Mouse (Mus musculus): ENCODE measurements around the gene Cd151.

The Cd151 gene

GRCm38 (mm10) chr7:141467230-141468030 is at the start of gene Cd151:
Gene Cd151 (plus strand): TSS chr7:141467392.
- DNase-seq (ENCODE audit: low spot score in 2 of 2): no peak

GRCm38 (mm10) chr7:141417731-141418681 is 49.2 kb upstream of the Cd151 start:
- DNase-seq (ENCODE audit: low spot score in 2 of 2): no peak

DNA sequence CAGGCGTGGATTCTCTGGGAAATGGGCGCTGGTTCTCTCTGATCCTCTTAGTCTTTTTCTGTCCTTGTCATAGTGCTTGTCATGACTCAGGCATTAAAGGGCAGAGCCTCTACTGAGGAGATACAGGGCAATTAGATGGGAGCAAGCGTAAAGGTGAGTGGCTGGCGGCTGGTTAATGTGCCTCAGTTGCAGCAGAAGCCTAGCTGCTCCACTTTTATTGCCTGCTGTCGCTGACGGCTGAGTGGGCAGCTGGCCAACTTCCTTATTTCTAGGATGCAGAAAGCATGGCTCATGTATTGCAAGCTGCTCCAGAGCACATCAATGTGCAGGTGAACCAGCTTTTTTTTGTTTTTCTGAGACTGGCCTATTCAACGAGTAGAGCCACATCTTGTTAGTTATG is 48.2 kb upstream of the Cd151 start:
- DNase-seq (ENCODE audit: low spot score in 2 of 2): no peak

DNA sequence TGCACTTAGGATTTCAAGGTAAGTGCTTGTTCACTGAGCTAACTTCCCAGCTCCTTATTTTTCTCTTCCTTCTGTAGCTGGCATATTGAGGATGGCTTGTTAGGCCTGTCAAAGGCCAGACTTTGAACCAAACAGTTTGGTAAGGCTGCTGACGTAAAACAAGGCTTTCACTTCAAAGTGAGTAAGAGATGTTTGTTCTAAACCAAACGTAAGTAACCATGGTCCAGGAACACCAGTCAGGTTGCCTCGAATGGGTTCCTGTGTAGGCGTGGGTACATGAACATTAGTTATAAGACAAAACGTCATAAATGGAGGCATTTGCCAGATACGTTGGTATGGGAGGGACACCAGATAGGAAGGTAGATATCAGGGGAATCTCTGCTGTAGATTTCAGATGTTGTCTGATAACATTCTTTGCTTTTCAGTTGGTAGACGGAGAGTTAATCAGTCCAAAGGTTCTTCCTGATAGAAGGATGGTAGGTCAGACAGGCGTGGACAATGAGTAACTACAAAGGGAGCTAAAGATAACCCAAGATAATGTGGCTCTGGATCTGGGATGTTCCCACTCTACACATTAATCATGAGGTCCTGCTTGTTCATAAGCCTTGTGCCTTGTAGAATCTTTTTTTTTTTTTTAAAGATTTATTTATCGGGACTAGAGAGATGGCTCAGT is 47.0 kb upstream of the Cd151 start:
- no peak for DNase-seq (ENCODE audit: low spot score in 2 of 2)

GRCm38 (mm10) chr7:141423811-141424210 is 43.4 kb upstream of the Cd151 start:
- no peak for DNase-seq (ENCODE audit: low spot score in 2 of 2)

DNA sequence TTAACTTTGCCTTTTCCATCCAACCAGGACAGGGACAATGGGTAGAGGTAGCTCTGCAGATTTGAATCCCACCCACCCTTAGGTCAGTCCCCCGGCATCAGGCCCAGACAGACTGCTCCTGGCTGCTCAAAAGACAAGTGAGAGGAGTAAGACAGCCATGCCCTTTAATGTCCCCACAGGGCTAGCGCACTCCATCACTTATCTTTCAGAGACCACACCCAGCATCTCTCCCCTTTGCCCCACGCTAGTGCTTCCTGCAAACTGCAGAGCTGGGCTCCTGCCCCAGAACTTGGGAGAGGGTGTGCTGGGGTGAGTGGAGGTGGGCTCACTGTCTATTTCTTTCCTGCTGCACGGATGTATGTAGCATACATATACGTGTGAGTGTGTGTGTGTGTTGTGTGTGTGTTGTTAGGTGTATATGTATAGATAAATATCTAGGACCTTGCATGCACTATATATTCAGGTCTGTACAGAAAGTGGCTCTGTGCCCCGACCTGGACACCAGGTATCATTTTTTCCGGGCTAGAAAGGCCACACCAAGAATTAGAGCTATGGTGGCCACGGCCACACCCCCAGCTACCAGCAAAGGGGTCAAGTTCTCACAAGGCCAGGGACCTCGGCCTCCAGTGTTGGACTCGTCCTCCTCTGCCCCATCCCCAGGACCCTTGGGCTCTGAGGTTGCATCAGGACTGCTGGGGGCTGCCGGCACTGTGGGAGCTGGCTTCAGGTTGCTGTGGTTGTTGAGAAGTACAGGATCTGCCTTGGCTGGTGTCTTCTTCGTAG is 40.1 kb upstream of the Cd151 start:
- DNase-seq (ENCODE audit: low spot score in 2 of 2): no peak

DNA sequence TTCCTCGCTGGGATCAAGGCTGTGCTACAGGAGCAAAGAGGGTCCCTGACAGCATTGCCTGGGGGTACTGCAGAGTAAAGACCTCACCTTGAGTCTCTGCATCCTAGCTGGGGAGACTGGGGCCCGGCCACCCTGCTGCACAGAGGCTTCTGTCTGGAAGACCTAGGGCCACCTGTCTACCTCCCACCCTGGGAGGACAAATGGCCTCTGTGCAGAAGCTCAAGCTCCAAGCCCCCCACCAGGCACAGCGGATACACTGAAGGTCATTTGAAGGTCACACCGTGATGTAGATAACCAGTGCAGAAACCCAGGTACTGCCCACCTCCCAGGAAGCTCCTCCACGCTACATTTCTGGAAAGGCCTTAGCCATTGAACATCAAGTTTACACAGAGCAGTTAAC is 38.5 kb upstream of the Cd151 start:
- DNase-seq (ENCODE audit: low spot score in 2 of 2): no peak

DNA sequence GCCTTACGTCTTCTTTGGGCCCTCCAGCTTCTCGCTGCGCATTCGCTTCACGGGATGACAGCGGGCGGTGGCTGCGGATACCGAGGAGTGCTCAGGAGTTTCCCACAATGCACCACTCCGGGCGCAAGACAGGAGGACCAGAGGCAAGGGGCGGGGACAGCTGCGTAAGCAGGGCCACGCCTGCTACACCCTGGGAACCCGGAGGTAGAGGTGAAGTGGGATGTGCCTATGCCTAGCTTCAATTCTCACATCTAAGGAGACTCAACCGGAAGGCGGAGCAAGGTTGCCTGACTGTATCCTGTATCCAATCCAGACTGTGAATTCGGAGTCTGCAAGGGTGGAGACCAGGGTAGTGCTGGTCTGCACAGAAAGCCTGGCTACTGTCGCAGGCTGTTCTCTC is 37.9 kb upstream of the Cd151 start, which contains the start of gene Cend1:
Gene Cend1, minus strand, starts transcription at position 182 of the 400 bp plus-strand sequence.
- peak; percentile 73 to 79 for DNase-seq (ENCODE audit: low spot score in 2 of 2)

DNA sequence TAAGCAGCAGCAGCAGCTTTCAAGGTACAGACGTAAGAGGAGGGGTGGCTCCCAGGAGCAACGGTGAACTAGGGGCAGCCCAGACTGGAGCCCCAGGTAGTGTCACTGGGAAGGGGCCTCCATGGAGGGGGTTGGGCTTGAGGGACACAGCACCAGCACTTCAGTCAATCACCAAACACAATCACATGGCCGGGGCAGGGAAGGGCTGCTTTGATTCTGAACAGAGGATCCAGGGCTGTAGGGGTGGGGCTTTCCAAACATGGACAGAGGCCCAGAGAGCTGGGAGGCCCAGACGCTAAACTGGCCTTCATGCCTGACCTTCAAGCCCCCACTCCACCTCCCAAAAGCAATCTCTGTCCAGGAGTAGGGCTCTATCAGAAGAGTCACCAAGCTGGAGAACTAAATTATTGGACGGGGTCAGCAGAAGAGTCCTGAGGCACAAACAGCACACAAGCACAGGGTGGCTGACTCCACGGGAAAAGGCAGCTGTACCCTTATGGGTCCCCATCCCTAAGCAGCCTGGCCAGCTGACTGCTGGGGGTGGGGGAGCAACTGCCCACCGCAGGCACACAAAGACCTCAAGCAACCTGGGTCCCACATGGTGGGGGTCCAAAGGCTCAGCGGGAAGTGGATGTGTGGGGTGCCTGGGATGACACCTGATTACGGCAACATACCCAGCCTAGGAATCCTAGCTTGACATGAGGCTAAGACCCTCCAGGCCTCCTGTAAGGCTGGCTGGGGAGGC is 37.2 kb upstream of the Cd151 start:
- DNase-seq (ENCODE audit: low spot score in 2 of 2): no peak

- DNase-seq (ENCODE audit: low spot score in 2 of 2): no peak
Measured at GRCm38 (mm10) chr7:141430585-141431240, 36.5 kb upstream of the Cd151 start.

DNA sequence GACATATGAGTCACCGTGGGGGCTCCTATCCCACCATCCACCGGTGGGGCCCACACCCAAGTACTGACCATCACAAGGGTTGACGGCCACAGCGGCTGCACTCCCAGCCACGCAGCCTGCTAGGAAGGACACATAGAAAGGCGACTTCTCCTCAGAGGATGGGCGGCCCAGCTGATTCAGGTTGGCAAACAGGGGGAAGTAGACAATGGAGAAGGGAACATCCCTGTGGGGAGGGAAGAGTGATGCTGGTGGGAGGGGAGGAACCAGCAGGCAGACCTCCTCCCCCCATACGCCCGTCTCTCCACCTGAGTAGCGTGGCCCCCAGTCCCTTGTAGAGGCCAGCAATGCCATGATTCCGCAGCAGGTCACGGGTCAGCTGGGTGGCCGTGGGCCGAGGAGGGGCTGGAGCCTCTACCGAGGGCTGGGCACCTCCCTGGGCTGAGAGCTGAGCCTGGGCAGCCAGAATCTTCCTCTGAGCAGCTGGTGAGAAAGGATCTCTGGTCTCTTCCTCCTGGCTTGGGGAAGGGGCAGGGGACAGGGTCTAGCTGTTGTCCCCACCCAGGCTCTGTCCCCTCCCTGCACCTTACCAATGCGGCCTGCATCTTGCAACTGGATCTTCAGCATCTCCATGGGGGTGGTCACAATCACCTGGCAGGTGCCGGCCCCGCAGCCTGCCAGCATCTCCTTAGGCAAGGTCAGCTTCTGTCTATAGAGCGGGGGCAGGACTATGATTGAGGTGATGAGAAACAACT is 35.6 kb upstream of the Cd151 start:
- no peak for DNase-seq (ENCODE audit: low spot score in 2 of 2)

DNA sequence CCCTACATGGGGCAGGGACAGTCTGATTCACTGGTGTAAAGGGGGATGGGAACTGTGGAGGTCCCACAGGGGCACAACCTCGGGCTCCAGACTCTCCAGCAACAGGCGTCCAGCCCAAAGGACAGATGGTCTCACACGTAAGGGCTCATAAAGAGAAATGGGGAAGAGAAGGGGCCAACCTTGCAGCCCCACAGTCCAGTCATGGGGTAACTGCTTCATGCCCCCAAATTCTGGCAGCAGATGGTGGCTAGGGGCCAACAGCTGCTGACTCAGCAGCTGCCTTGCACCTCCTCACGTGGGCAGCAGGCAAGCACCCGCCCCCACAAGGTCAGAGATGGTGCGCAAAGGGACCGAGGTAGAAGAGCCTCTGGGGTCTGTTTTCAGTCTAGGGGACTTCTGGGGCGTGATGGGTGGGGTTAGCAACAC is 35.0 kb upstream of the Cd151 start:
- no peak for DNase-seq (ENCODE audit: low spot score in 2 of 2)

DNA sequence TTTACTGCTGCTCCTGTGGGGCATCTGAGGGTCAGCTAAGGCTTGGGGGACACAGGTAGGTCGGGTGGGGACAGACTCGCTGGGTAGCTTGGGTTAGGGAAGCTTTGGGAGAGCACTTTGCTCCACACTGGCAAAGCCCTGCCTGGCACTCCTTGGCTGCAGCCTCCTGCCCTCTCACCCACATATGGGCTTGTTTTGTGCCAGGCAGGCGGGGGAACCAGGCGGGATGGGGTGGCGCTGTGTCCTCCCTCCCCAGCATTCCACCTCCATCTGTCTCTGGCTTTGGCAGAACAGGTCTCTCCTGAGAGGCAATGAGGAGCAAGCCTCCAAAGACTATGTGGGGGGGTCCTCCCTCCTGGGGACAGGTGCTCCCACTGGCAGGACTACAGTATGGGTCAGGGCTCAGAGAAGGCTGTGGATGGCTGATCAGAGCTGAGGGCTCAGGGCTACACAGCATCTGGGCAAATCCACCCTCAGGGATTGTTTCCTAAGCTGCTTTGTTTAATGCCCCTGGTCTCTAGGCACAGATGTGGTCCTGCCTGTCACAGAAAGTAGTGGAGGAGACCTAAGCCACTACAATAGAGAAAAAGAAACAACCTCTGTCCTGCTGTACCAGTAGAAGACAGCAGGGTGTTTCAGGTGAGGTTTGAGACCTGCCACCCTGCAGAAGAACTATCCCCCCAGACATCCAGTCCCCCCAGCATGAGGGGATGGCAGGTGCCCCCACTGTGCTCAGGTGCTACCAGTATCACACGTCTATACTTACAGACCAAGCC is 34.3 kb upstream of the Cd151 start:
- DNase-seq (ENCODE audit: low spot score in 2 of 2): no peak

GRCm38 (mm10) chr7:141433517-141434400 is 33.4 kb upstream of the Cd151 start:
- no peak for DNase-seq (ENCODE audit: low spot score in 2 of 2)

DNA sequence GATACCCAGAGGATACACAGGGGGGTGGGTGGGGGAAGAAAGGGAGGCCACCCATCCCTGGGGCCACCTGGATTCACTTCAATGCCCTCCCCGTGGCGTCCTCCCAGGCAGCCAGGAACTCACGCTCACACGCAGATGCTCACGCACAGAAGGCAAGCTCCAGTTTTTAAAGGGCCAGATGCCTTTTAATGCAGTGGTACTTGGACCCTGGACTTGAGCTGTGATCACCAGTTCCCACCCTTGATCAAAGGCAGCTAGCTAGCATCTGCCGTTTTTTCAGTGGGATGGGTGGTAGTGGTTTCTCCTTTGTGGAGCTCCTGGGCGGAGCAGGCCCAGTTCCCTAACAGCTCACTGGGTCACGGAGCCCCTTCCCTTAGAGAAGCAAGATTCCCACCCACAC is 32.7 kb upstream of the Cd151 start:
- DNase-seq (ENCODE audit: low spot score in 2 of 2): peak in 1 of 2 experiments; percentile 55

DNA sequence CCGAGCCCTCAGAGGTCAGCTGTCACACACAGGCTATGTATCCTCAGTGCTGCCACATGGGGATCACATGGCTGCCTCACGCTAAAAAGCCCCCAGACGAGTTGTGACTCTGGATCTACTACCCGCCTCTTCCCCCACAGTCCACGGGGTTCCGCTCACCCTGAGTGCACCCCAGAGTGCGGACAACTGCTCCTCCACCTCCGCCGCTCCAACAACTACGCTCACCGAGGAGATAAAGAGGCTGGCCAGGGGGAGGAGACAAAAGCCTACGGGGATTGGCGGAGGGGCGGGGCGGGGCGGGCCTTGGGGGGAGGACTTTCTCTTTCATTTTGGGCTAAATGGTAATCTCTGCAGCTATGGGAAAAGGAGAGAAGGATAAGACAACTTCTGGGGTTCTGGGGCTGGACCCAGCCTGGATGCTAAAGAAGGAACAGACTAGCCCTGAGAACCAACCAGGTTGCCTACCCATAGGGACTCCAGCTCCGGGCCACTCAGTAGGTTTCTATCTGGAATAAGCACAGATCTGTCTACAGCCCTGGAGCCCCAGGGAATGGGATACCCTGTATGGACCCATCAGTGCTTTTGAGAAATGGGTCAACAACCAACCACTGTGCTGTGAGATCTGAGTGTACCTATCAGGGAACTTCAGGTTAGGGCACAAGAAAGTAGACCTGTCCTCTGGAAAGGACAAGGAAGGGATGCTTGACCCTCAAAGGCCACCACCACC is 31.9 kb upstream of the Cd151 start:
- DNase-seq (ENCODE audit: low spot score in 2 of 2): no peak

All from frontal cortex, postnatal 25 days (tissue).